Mouse (Mus musculus): Measurements from ENCODE around the gene Pold2. TPM values are rescaled to one million over a fixed set of nuclear protein-coding genes. Genes with fewer than 3 reads are reported as not detected.

Gene Pold2
- polyA plus RNA-seq, 2 experiments from 2014 or later = 20.6 to 26.9 TPM

GRCm38 (mm10) chr11:5856479-5857130 lies 21.5 kb downstream of the Pold2 start:
- ATAC-seq = no peak

- no peak for ATAC-seq
Measured at GRCm38 (mm10) chr11:5855902-5856301, 22.2 kb downstream of the Pold2 start.

GRCm38 (mm10) chr11:5855481-5855880 lies 22.6 kb downstream of the Pold2 start:
- ATAC-seq = no peak

- ATAC-seq = no peak
Measured at GRCm38 (mm10) chr11:5852314-5852713, 25.8 kb downstream of the Pold2 start.

GRCm38 (mm10) chr11:5851021-5851736 lies 26.9 kb downstream of the Pold2 start:
- ATAC-seq = no peak

GRCm38 (mm10) chr11:5850452-5850851 lies 27.6 kb downstream of the Pold2 start:
- no peak for ATAC-seq

GRCm38 (mm10) chr11:5849316-5849715 lies 28.8 kb downstream of the Pold2 start:
- ATAC-seq = no peak

- no peak for ATAC-seq
Measured at GRCm38 (mm10) chr11:5848741-5849140, 29.4 kb downstream of the Pold2 start.

- no peak for ATAC-seq
Measured at GRCm38 (mm10) chr11:5846639-5847345, 31.3 kb downstream of the Pold2 start.

- no peak for ATAC-seq
Measured at GRCm38 (mm10) chr11:5843131-5843530, 35.0 kb downstream of the Pold2 start.

GRCm38 (mm10) chr11:5841751-5842150 lies 36.3 kb downstream of the Pold2 start:
- no peak for ATAC-seq

- ATAC-seq = no peak
Measured at GRCm38 (mm10) chr11:5840346-5840745, 37.7 kb downstream of the Pold2 start.

- ATAC-seq = peak; percentile 90
Measured at GRCm38 (mm10) chr11:5837251-5838246, 40.5 kb downstream of the Pold2 start, which contains the start of gene Polm. Polm (minus strand) TSS chr11:5838016.

GRCm38 (mm10) chr11:5836126-5836525 lies 42.0 kb downstream of the Pold2 start:
- no peak for ATAC-seq

GRCm38 (mm10) chr11:5835057-5835456 lies 43.0 kb downstream of the Pold2 start:
- ATAC-seq = no peak

- no peak for ATAC-seq
Measured at GRCm38 (mm10) chr11:5834506-5834905, 43.6 kb downstream of the Pold2 start.

- ATAC-seq = no peak
Measured at GRCm38 (mm10) chr11:5829327-5829726, 48.8 kb downstream of the Pold2 start.

- no peak for ATAC-seq
Measured at GRCm38 (mm10) chr11:5828509-5829191, 49.4 kb downstream of the Pold2 start.

- ATAC-seq = no peak
Measured at GRCm38 (mm10) chr11:5827931-5828330, 50.2 kb downstream of the Pold2 start.

- no peak for ATAC-seq
Measured at GRCm38 (mm10) chr11:5825432-5825831, 52.7 kb downstream of the Pold2 start.
